Mouse (Mus musculus): ENCODE measurements around the gene Filip1l. TPM values are rescaled to one million over a fixed set of nuclear protein-coding genes. Genes with fewer than 3 reads are reported as not detected.

Gene Filip1l
- polyA plus RNA-seq, 1 experiment, result 4.3 TPM

DNA sequence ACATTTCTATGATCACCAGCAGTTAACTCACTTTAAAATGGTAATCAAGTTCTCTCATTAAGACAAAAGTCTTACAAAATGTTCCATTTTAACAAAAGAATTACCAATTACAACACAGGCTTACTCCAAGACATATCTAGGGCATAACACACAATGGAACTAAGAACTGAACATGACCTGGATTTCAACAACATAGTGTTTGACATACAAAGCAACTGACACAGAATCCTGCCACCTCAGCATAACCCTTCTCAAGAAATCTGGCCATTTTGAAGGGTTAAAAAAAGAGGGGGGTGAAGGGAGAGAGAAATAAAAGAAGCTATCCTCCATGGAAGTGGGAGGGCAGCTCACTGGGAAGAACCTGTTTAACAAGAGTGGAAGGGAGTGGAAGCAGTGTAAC, 248.1 kb downstream of the Filip1l start:
- Histone ChIP-seq H3K4me1 (replicated peaks; ENCODE audit: control insufficient read depth, insufficient read depth, low read length) (no peaks in the 10 kb centered on the region), H3K36me3 (ENCODE audit: control insufficient read depth, insufficient read depth, low read length) (no peaks in the 10 kb centered on the region)
- no peak for TF ChIP-seq POLR2A (IDR thresholded peaks at IDR 0.05; ENCODE audit: control insufficient read depth, extremely low read depth, insufficient read depth, low read length, poor library complexity)
- TF ChIP-seq CTCF (IDR thresholded peaks at IDR 0.05; ENCODE audit: borderline replicate concordance, control insufficient read depth, extremely low read depth, insufficient read depth, low read length, poor library complexity), result no peak

DNA sequence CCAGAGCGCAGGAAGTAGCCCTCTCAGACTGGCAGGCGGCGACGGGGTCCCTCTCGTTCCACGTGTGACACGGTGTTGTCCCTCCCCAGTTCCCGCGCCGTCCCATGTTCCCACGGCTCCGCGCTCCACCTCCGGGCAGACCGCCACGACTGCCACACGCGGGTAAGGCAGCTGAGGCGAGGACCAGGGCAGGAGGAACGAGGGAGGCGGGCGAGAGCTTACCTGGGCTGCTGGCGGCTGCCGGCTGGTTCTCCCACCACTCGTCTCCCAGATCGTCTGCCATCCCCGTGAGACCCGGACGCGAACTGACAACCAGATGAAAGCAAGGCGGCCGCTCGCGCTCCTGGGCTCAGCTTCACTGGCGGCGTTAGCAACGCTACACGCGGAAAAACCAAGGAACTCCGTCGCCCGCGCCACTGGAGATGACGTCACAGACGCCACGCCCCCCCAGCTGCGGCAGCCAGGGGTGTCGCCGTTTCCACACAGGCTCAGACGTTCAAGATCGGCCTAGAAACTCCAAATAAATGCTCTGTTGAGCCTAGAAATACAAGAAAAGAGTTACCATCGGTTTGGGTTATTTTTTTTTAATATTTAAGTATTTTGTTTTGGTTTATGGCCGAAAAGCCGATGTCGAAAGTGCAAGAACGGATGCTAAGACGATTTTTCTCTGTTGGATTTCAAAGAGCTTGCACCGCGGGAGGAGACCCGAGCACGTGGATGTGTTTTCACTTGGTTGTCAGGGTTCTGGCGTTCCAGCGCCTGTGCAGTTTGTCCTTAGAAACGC, 253.7 kb downstream of the Filip1l start, which contains the start of gene Cmss1:
Gene Cmss1, minus strand, starts transcription at position 421 of the 784 bp plus-strand sequence.
- TF ChIP-seq POLR2A (IDR thresholded peaks at IDR 0.05; ENCODE audit: control insufficient read depth, extremely low read depth, insufficient read depth, low read length, poor library complexity), result no peak
- TF ChIP-seq CTCF (IDR thresholded peaks at IDR 0.05; ENCODE audit: borderline replicate concordance, control insufficient read depth, extremely low read depth, insufficient read depth, low read length, poor library complexity), result no peak
- Histone ChIP-seq H3K27ac (ENCODE audit: control insufficient read depth, insufficient read depth, low read length) (no peak within 1 kb of the TSS), H3K36me3 (ENCODE audit: control insufficient read depth, insufficient read depth, low read length) (no peaks in the 10 kb centered on the region), H3K4me1 (replicated peaks; ENCODE audit: control insufficient read depth, insufficient read depth, low read length) (0 out of 2 replicates have a peak, but pooled peaks cover 2% of the 10 kb centered on the region), H3K27me3 (ENCODE audit: control insufficient read depth, insufficient read depth, low read length) (no peaks in the 10 kb centered on the region), H3K4me3 (ENCODE audit: control insufficient read depth, insufficient read depth, low read length) (peak within 1 kb of the TSS; percentile 58)
- peak; percentile 80 for DNase-seq
- WGBS, result under 1% methylated on average over 64 of the region's 64 CpGs

More for the DNA sequence above, 248.1 kb downstream of the Filip1l start:
- Histone ChIP-seq H3K27me3 (ENCODE audit: control insufficient read depth, insufficient read depth, low read length) (no peaks in the 10 kb centered on the region), H3K27ac (ENCODE audit: control insufficient read depth, insufficient read depth, low read length) (no peak overlapping the region), H3K4me3 (ENCODE audit: control insufficient read depth, insufficient read depth, low read length) (no peak overlapping the region)
- DNase-seq, result no peak

DNA sequence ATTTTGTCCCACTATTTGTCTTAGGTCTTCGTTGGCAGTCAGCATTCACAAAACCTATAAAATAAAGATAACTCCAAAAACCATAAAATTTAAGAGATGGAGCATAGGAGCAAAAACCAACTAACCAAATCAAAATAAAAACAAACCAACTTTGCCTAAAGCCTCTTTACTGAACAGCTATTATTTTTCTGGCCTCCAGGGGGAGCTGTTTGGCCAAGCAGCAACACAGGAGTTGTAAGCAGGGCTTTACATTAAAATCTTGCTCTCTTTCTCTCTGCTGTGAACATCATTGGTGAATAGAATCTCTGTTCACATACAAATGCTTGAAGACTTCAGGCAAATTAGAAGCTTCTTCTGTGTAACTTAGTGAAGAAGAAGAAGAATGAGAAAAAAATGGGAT, 258.9 kb downstream of the Filip1l start:
- Histone ChIP-seq H3K27ac (ENCODE audit: control insufficient read depth, insufficient read depth, low read length) (no peak overlapping the region), H3K4me3 (ENCODE audit: control insufficient read depth, insufficient read depth, low read length) (no peak overlapping the region), H3K36me3 (ENCODE audit: control insufficient read depth, insufficient read depth, low read length) (no peaks in the 10 kb centered on the region), H3K4me1 (replicated peaks; ENCODE audit: control insufficient read depth, insufficient read depth, low read length) (0 out of 2 replicates have a peak, but pooled peaks cover 2% of the 10 kb centered on the region), H3K27me3 (ENCODE audit: control insufficient read depth, insufficient read depth, low read length) (no peaks in the 10 kb centered on the region)
- no peak for TF ChIP-seq CTCF (IDR thresholded peaks at IDR 0.05; ENCODE audit: borderline replicate concordance, control insufficient read depth, extremely low read depth, insufficient read depth, low read length, poor library complexity)
- TF ChIP-seq POLR2A (IDR thresholded peaks at IDR 0.05; ENCODE audit: control insufficient read depth, extremely low read depth, insufficient read depth, low read length, poor library complexity), result no peak
- peak; percentile 40 for DNase-seq
- 6% methylated on average over 1 of the region's 1 CpGs for whole genome bisulfite sequencing

Other genes starting within 250 kb of the Filip1l start
- 14.7 and 16.6 TPM in 2 replicates for gene Tomm70a, start 231.4 kb upstream of the Filip1l start, polyA plus RNA-seq (2012; rRNA removed)
- 14.4 and 18.4 TPM in 2 replicates for gene Nit2, start 185.8 kb upstream of the Filip1l start, polyA plus RNA-seq (2012; rRNA removed)
- 15.7 and 17.5 TPM in 2 replicates for gene Tbc1d23, start 121.6 kb upstream of the Filip1l start, polyA plus RNA-seq (2012; rRNA removed)
- not detected in 2 replicates for gene Tmem30c, start 60.2 kb upstream of the Filip1l start, polyA plus RNA-seq (2012; rRNA removed)